Mouse (Mus musculus) kidney, adult 2 months (tissue): ENCODE data around the gene Otog.

Experiments
- CTCF ChIP-seq: fragments of 200-500 bp; conservative IDR thresholded peaks from 2 replicates; pipeline ENCODE4 v1.5.1; 2011; ENCODE audit warnings: low read depth, mild to moderate bottlenecking, control low read depth, low read length, moderate library complexity, mixed read lengths; ENCODE audit not compliant: insufficient read depth, insufficient read length
- POLR2A ChIP-seq: fragments of 200-500 bp; IDR thresholded peaks from one replicate; pipeline ENCODE4 v1.6.1; 2011; ENCODE audit warnings: low read depth, low read length, control low read depth

GRCm38 (mm10) chr7:46341471-46341870 lies 100.7 kb downstream of the Otog start:
- TF ChIP-seq CTCF = no peak
- no peak for TF ChIP-seq POLR2A
